Mouse (Mus musculus) hindbrain, embryonic 11.5 days (tissue): ENCODE results near the gene Smyd2. TPM values are rescaled to one million over a fixed set of nuclear protein-coding genes. Genes with fewer than 3 reads are reported as not detected.
A peak's percentile ranks its signal among the peaks of the same experiment; 100 is the strongest.

Experiments
- ATAC-seq: fragments of 200-750 bp; cut with Nextera tagmentation; 2 replicates; pipeline ENCODE4 v1.8.0; 2017; ENCODE audit warnings: mild to moderate bottlenecking, moderate TSS enrichment, moderate library complexity; ENCODE audit not compliant: low FRiP score
- DNase-seq: peaks from one replicate; pipeline ENCODE4 v3.0.0-alpha.2; 2015; ENCODE audit warnings: low spot score
- H3K27ac ChIP-seq: fragments of 300-500 bp; sonication (generic); 2 replicates; pipeline ENCODE4 v1.5.1; 2014; ENCODE audit warnings: mild to moderate bottlenecking, low read depth, low read length
- H3K27me3 ChIP-seq: fragments of 300-500 bp; sonication (generic); 2 replicates; pipeline ENCODE4 v1.6.1; 2014; ENCODE audit warnings: mild to moderate bottlenecking, low read length, moderate library complexity, mixed read lengths; ENCODE audit not compliant: control insufficient read depth, insufficient read depth
- H3K36me3 ChIP-seq: fragments of 300-500 bp; sonication (generic); 2 replicates; pipeline ENCODE4 v1.6.1; 2014; ENCODE audit warnings: mild to moderate bottlenecking, low read length, moderate library complexity, mixed read lengths; ENCODE audit not compliant: control insufficient read depth, insufficient read depth
- H3K4me1 ChIP-seq: fragments of 300-500 bp; sonication (generic); replicated peaks from 2 replicates; pipeline ENCODE4 v1.6.1; 2014; ENCODE audit warnings: low read length, mixed read lengths; ENCODE audit not compliant: control insufficient read depth, insufficient read depth
- H3K4me2 ChIP-seq: fragments of 300-500 bp; sonication (generic); replicated peaks from 2 replicates; pipeline ENCODE4 v1.6.1; 2014; ENCODE audit warnings: mild to moderate bottlenecking, low read depth, low read length
- H3K4me3 ChIP-seq: fragments of 300-500 bp; sonication (generic); 2 replicates; pipeline ENCODE4 v1.5.1; 2014; ENCODE audit warnings: low read depth, low read length
- H3K9ac ChIP-seq: fragments of 300-500 bp; sonication (generic); 2 replicates; pipeline ENCODE4 v1.6.1; 2014; ENCODE audit warnings: low read depth, low read length
- H3K9me3 ChIP-seq: fragments of 300-500 bp; sonication (generic); 2 replicates; pipeline ENCODE4 v1.6.1; 2016; ENCODE audit warnings: low read length; ENCODE audit not compliant: control insufficient read depth
- WGBS: fragments of 180-500 bp; shearing (Covaris S2); extraction: QIAGEN DNeasy Blood & Tissue Kit; methylation state at CpG from one replicate; pipeline ENCODE4 v1.1.7; 2014; 5-methylcytosine and 5-hydroxymethylcytosine counted together
- polyA plus RNA-seq: library from polyadenylated mRNA; unstranded; fragments of >200 nt; fragmentation: Nextera tagmentation; extraction: Ambion mirVana; gene quantifications from 2 replicates; pipeline ENCODE4 v1.2.1, GENCODE M21; 2014

Gene Smyd2
- polyA plus RNA-seq, 1 experiment from 2014 or later, result 54.7 TPM

DNA sequence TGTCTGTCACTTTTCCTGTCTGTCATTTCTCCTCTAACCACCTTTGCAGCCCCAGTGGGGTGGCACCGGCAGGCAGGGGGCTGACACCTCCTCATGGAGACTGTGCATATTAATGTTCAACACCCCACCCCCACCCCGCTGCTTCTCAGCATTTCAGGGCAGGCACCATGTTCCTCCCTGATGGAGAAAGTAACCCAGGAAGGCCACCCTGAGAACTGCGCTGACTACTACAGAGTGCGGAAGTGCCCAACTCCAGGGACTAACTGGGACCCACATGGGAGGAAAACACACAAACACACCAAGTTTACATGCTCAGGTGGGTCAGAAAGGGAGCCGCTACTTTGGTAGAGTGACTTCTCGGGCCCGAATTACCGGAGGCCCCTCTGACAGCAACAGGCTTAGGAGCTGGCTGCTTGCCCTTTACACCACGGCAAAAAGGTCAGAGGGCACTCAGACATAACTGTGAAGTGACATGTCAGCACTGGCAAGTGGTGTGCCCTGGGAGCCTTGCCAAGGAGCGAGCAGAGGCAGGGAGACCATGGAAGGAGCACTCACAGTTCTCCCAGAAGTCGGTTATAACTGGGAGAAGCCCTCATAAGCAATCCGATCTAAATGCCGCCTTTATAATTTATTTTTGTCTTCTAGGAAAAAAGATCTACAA lies 11.3 kb downstream of the Smyd2 start:
- Histone ChIP-seq H3K4me2 (no peak overlapping the region), H3K36me3 (no peaks in the 10 kb centered on the region), H3K4me1 (no peaks in the 10 kb centered on the region; the same call in 1 of the 2 replicates), H3K4me3 (no peak overlapping the region), H3K9me3 (no peaks in the 10 kb centered on the region), H3K9ac (no peak overlapping the region), H3K27me3 (no peaks in the 10 kb centered on the region), H3K27ac (no peak overlapping the region)
- ATAC-seq (no peak), DNase-seq (no peak)
- WGBS, result 64% methylated on average over 13 of the region's 13 CpGs

DNA sequence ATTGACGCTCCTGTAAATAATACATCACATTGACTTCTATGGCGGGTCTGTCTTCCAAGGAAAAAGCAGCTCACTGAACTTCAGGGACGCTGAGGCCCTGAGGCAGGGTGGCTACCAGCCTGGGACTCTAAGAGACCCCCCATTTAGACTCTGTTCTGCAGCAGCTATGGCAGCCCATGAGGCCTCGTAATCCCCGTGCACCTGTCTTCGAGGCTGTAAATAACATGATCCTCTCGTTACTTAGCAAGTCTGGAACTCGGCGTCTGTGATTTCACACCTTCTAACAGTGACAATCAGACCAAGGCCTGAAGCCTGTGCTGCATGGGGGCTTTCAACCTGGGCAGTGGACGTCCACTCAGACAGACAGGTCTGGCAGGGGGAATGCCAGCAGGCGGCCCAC lies 19.0 kb downstream of the Smyd2 start:
- Histone ChIP-seq H3K36me3 (no peaks in the 10 kb centered on the region), H3K9ac (no peak overlapping the region), H3K27me3 (no peaks in the 10 kb centered on the region), H3K4me3 (no peak overlapping the region), H3K4me1 (no peaks in the 10 kb centered on the region), H3K9me3 (no peaks in the 10 kb centered on the region), H3K27ac (no peak overlapping the region), H3K4me2 (no peak overlapping the region)
- WGBS, result 91% methylated on average over 11 of the region's 11 CpGs
- no peak for ATAC-seq
- DNase-seq, result no peak

DNA sequence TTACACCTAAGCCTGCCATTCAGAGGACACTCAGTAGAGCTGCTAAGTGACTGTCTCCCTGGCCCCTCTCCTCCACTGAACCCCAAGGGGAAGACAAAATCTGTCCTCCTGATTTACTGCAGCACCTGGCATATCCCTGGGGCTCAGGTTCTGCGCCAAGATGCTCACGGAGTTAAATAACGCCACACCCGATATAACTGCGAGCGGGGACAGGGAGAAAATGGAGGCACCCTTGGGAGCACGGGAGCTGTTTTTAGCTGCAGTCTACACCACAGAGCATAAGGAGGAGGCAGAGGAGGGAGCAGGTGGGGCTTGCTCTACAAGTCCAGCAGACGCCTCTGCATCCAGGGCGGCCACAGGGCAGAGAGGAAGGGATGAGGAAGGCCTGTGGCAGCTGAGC lies 19.8 kb downstream of the Smyd2 start:
- H3K4me3 ChIP-seq, result no peak overlapping the region
- DNase-seq (no peak), ATAC-seq (no peak)
- H3K4me2 ChIP-seq, result no peak overlapping the region
- H3K27me3 ChIP-seq, result no peaks in the 10 kb centered on the region
- no peaks in the 10 kb centered on the region for H3K36me3 ChIP-seq
- no peaks in the 10 kb centered on the region for H3K4me1 ChIP-seq
- WGBS, result 92% methylated on average over 9 of the region's 9 CpGs
- no peak overlapping the region for H3K9ac ChIP-seq
- H3K9me3 ChIP-seq, result no peaks in the 10 kb centered on the region
- no peak overlapping the region for H3K27ac ChIP-seq

DNA sequence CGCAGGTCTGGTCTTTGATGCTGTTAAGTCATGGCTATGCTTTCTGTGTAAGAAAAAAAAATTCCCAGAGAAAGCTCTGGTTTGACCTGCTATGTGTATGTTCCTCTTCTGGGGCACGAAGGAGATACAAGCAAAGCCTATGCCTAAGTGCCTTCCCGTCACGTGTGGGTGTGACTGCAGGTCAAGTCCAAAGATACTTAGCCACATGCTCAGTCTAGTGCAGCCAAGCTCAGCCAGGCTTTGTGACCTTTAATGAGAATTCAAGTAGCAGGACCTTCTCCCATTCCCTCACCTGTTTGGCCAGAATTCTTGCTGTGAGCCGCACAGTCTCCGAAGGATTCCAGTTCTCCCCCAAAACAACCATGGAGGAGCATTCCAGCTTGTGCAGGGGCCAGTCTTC lies 22.6 kb downstream of the Smyd2 start:
- H3K36me3 ChIP-seq, result no peaks in the 10 kb centered on the region
- H3K9me3 ChIP-seq, result no peaks in the 10 kb centered on the region
- no peaks in the 10 kb centered on the region for H3K4me1 ChIP-seq
- ATAC-seq (no peak), DNase-seq (no peak)
- H3K4me2 ChIP-seq, result no peak overlapping the region
- 90% methylated on average over 6 of the region's 6 CpGs for WGBS
- no peaks in the 10 kb centered on the region for H3K27me3 ChIP-seq
- H3K4me3 ChIP-seq, result no peak overlapping the region
- no peak overlapping the region for H3K27ac ChIP-seq
- H3K9ac ChIP-seq, result no peak overlapping the region

DNA sequence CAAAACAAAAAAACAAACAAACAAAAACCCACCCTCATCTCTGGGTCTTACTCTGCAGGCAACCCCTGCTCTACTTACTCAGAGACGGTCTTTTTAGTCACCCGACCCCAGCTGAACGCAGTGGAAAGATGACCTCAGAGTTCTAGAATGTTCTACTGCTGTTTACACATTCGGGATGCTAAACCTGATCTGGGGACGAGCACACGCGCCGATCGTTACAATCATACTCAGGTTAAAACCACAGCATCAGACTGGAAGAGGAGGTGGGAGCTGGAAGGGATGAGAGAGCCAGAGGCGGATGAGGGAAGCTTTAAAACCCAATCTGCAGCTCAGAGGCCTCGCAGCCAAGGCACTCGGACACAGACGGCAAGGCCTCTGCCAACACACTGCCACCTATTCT lies 23.5 kb downstream of the Smyd2 start:
- no peak for ATAC-seq
- H3K27me3 ChIP-seq, result no peaks in the 10 kb centered on the region
- WGBS, result 91% methylated on average over 13 of the region's 13 CpGs
- no peaks in the 10 kb centered on the region for H3K9me3 ChIP-seq
- DNase-seq, result no peak
- H3K4me2 ChIP-seq, result no peak overlapping the region
- H3K9ac ChIP-seq, result no peak overlapping the region
- no peaks in the 10 kb centered on the region for H3K4me1 ChIP-seq
- H3K36me3 ChIP-seq, result no peaks in the 10 kb centered on the region
- no peak overlapping the region for H3K27ac ChIP-seq
- H3K4me3 ChIP-seq, result no peak overlapping the region

DNA sequence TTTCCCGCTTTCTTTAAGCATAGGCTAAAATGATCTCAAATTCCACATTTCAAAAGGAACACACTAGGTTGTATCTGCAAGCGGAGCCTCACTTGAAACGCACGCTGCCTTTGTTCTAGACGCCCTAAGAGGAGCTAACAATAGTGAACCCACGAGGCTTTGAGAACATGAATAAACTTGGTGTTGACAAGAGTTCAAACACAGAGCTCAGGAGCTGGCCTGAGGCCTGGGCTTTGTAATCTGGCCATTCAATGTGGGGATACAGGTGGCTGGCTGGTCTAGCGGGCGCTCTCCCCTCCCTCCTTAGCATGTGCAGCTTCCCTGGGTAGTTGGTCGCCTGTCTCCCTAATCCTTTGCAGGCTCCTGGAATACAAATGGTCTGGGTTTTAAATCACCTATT lies 24.3 kb downstream of the Smyd2 start:
- 75% methylated on average over 9 of the region's 9 CpGs for WGBS
- Histone ChIP-seq H3K36me3 (no peaks in the 10 kb centered on the region), H3K27ac (no peak overlapping the region), H3K27me3 (no peaks in the 10 kb centered on the region), H3K4me2 (no peak overlapping the region), H3K4me3 (no peak overlapping the region), H3K4me1 (no peaks in the 10 kb centered on the region), H3K9ac (no peak overlapping the region), H3K9me3 (no peaks in the 10 kb centered on the region)
- no peak for DNase-seq
- ATAC-seq, result no peak

DNA sequence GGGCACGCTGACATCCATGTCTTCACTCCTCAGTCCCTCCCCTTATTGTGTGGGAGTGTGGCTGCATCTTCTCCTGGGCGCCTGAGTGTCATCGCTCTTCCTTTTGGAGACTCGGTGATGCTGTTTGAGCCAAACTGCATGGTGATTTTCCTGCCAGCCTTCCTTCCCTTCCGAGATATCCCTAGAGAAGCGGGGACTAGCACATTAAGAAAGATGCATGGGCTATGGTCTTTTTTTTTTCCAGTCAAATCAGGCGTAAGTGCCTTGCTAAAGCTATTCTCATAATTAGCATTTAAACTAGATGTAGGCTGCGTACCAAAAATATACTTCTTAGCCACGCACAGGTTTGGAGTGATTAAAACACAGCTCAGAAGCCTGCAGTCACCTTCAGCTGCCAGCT lies 28.0 kb downstream of the Smyd2 start:
- Histone ChIP-seq H3K27me3 (no peaks in the 10 kb centered on the region), H3K9ac (no peak overlapping the region), H3K27ac (no peak overlapping the region), H3K4me1 (no peaks in the 10 kb centered on the region), H3K4me2 (no peak overlapping the region), H3K36me3 (no peaks in the 10 kb centered on the region), H3K9me3 (no peaks in the 10 kb centered on the region), H3K4me3 (no peak overlapping the region)
- DNase-seq (no peak), ATAC-seq (no peak)
- 86% methylated on average over 9 of the region's 9 CpGs for WGBS

DNA sequence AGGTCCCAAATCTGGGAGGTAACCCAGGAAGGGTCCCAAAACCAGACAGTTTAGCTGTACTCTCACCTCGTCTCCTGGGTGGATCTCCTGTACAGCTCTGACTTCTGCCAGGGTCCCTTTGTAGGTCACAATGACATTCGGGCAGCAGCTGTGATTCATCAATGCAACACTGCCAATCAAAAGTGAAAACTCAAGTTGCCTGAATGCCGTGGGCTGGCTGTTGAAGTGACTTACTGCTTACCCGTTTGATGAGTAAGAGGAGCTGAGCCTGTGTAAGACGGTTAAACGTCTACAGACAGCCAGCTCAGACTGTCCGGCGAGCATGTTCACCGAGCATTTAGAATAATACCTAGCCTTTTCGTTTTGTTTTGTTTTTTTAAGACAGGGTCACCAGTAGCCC lies 33.4 kb downstream of the Smyd2 start:
- no peaks in the 10 kb centered on the region for H3K36me3 ChIP-seq
- no peak for DNase-seq
- no peak overlapping the region for H3K4me3 ChIP-seq
- H3K27ac ChIP-seq, result no peak overlapping the region
- no peaks in the 10 kb centered on the region for H3K9me3 ChIP-seq
- WGBS, result 66% methylated on average over 10 of the region's 10 CpGs
- H3K27me3 ChIP-seq, result no peaks in the 10 kb centered on the region
- peaks cover 3% of the 10 kb centered on the region; the same call in 1 of the 2 replicates for H3K4me1 ChIP-seq
- no peak for ATAC-seq
- H3K4me2 ChIP-seq, result no peak overlapping the region
- H3K9ac ChIP-seq, result no peak overlapping the region

DNA sequence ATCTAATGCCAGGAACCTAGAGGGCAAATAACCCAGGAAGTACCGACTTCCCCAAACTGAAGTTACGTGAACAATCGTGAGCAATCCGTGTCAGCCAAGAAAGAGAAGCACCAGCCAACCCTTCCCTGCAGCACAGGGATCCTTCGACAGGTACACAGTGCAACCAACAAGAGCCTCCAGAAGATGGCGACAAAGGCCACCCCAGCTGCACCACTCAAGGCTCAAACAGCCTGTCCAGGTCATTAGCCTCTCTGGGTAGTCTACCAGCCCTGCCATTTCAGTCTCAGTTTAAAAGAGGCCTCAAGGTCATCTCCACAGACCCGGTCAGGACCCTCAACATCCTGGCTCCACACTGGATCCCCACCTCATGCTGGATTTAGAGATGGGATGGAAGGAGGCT lies 34.6 kb downstream of the Smyd2 start:
- Histone ChIP-seq H3K4me1 (peaks cover 5% of the 10 kb centered on the region; the same call in 1 of the 2 replicates), H3K9ac (no peak overlapping the region), H3K4me2 (no peak overlapping the region), H3K9me3 (no peaks in the 10 kb centered on the region), H3K27me3 (no peaks in the 10 kb centered on the region), H3K4me3 (no peak overlapping the region), H3K27ac (no peak overlapping the region), H3K36me3 (no peaks in the 10 kb centered on the region)
- DNase-seq (peak; percentile 80), ATAC-seq (peak; percentile 52; the same call in 1 of the 2 replicates)
- 42% methylated on average over 7 of the region's 7 CpGs for WGBS
